Mouse (Mus musculus): ENCODE measurements around the gene Zfp940.
"Not testable (repeated sequence)": the region's sequence is repeated elsewhere in the genome, so short reads cannot be mapped to it uniquely, and the experiment has no call there.

Gene Zfp940

GRCm38 (mm10) chr7:29853219-29853842 lies at the start of gene Zfp940:
Gene Zfp940 (minus strand): TSS chr7:29853669.
- in situ Hi-C loops (cut with MboI, MseI), result no loop called here

DNA sequence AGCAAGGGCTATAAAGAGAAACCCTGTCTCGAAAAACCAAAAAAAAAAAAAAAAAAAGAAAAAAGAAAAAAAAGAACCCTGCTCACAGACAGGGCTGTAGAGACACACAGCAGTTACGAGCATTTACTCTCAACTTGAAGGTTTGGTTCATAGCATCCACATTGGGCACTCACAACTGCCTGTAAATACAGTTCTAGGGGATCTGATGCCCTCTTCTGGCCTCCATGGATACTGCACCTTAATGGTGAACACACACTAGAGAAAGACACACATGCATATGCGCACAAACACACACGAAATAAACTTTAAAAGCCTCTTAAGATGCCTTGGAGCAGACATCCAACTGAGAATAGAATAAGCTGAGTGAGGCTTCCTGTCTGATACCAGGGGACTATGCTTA lies 44.9 kb upstream of the Zfp940 start:
- in situ Hi-C loops (cut with MboI, MseI), result no loop called here

- in situ Hi-C loops (cut with MboI, MseI), result no loop called here
These were observed 39.3 kb upstream of the Zfp940 start for GRCm38 (mm10) chr7:29892756-29893155.

DNA sequence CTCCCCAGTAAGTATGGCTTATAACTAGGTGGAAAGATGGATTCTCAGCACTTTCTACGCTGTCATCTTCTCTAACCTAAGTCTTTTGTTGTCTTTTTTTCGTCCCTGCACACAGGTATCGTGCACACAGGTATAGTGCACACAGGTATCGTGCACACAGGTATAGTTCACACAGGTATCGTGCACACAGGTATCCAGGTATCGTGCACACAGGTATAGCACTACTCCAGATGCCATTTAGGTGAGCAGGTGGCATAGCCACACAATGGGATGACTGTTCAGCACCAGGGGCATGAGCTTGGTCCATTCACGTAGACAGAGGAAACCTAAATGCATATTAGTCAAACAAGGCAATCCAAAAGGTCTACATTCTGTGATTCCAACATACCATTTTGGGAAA lies 37.0 kb upstream of the Zfp940 start:
- in situ Hi-C loops (cut with MboI, MseI), result no loop called here

DNA sequence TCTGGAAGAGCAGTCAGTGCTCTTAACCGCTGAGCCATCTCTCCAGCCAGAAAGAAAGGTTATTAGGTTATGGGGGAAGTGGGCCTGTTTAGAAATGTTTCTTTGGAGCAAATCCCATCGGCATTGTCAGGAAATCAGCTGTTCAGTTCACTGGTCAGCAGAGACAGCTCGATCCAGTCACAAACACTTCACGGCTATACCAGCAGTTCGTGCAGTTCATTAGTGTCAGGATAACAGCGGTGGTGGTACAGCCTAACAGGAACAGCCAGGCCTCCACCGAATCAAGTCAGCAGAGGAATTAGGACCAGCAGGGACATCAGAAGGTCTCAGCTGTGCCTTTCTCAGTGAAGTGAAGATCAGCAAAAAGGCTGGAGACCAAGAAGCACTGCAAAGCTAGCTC lies 27.4 kb upstream of the Zfp940 start:
- in situ Hi-C loops (cut with MboI, MseI), result no loop called here

GRCm38 (mm10) chr7:29880056-29880455 lies 26.6 kb upstream of the Zfp940 start:
- in situ Hi-C loops (cut with MboI, MseI), result no loop called here

GRCm38 (mm10) chr7:29877561-29877960 lies 24.1 kb upstream of the Zfp940 start:
- in situ Hi-C loops (cut with MboI, MseI), result not testable (repeated sequence)

DNA sequence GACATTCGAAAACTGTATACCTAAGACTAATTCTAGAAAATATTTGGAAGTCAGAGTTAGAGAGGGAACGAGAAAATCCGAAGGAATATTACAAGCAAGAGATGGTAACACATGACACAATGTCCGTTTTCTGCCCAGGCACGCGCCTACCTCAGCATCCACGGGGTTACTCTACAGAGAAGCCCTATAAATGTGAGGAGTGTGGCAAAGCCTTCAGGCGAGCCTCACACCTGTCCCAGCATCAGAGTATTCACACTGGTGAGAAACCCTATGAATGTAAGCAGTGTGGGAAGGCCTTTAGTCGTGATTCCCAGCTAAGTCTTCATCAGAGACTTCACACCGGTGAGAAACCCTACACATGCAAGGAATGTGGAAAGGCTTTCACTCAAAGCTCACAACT lies 20.8 kb upstream of the Zfp940 start:
- in situ Hi-C loops (cut with MboI, MseI), result no loop called here

GRCm38 (mm10) chr7:29861660-29862059 lies 8.2 kb upstream of the Zfp940 start:
- in situ Hi-C loops (cut with MboI, MseI), result loop anchor here (5.0 kb wide), 2 partner anchors 46 to 91 kb away; partner anchors contain the start of genes Zfp27, Zfp383 and Zfp74

- in situ Hi-C loops (cut with MboI, MseI), result loop anchor here (5.0 kb wide), 3 partner anchors 38 to 92 kb away; partner anchors contain the start of genes Zfp27, Zfp383 and Zfp74
These were observed 6.4 kb upstream of the Zfp940 start, which contains the start of gene Zfp420 for GRCm38 (mm10) chr7:29859532-29860517. Gene Zfp420 (plus strand): TSS chr7:29859979.

- in situ Hi-C loops (cut with MboI, MseI), result no loop called here
These were observed 644 bp downstream of the Zfp940 start for GRCm38 (mm10) chr7:29852831-29853218.

GRCm38 (mm10) chr7:29844616-29845015 lies 8.9 kb downstream of the Zfp940 start:
- in situ Hi-C loops (cut with MboI, MseI), result no loop called here

GRCm38 (mm10) chr7:29842105-29842504 lies 11.4 kb downstream of the Zfp940 start:
- in situ Hi-C loops (cut with MboI, MseI), result no loop called here

DNA sequence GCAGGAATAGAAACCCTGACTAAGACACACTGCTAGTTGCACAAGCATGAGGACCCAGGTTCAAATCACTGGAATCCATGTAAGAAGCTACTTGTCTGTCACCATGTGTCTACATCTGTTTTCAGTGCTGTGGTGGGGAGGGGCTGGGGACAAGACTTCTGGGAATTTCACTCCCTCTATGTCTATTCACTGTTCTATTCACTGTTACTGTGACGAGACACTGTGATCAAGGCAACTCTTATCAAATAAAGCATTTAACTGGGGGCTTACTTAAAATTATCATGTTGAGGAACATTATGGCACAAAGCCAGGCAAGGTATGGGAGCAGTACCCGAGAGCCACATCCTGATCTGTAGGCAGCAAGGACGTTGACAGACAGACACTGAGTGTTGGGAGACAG lies 14.2 kb downstream of the Zfp940 start:
- in situ Hi-C loops (cut with MboI, MseI), result no loop called here

- in situ Hi-C loops (cut with MboI, MseI), result no loop called here
These were observed 16.7 kb downstream of the Zfp940 start for GRCm38 (mm10) chr7:29836816-29837215.

DNA sequence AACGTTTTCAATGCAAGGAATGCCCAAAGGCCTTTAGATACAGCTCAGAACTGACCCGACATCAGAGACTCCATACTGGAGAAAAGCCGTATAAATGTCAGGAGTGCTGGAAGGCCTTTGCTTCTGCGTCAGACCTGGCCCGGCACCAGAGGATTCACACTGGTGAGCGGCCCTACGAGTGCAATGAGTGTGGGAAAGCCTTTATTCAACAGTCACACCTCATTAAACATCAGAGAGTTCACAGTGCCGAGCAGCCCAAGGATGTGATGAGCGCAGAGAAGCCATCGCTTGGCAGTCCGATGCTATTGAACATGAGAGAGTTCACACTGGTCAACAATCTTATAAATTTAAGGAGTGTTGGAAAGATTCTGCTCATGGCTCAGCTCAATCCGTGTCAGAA lies 23.7 kb downstream of the Zfp940 start:
- in situ Hi-C loops (cut with MboI, MseI), result no loop called here

- in situ Hi-C loops (cut with MboI, MseI), result no loop called here
These were observed 25.5 kb downstream of the Zfp940 start for GRCm38 (mm10) chr7:29828001-29828400.

- in situ Hi-C loops (cut with MboI, MseI), result no loop called here
These were observed 34.7 kb downstream of the Zfp940 start for GRCm38 (mm10) chr7:29818619-29819254.

- in situ Hi-C loops (cut with MboI, MseI), result no loop called here
These were observed 37.5 kb downstream of the Zfp940 start, which contains the start of gene Zfp790 for GRCm38 (mm10) chr7:29815910-29816429. Gene Zfp790 (plus strand): TSS chr7:29816114.

DNA sequence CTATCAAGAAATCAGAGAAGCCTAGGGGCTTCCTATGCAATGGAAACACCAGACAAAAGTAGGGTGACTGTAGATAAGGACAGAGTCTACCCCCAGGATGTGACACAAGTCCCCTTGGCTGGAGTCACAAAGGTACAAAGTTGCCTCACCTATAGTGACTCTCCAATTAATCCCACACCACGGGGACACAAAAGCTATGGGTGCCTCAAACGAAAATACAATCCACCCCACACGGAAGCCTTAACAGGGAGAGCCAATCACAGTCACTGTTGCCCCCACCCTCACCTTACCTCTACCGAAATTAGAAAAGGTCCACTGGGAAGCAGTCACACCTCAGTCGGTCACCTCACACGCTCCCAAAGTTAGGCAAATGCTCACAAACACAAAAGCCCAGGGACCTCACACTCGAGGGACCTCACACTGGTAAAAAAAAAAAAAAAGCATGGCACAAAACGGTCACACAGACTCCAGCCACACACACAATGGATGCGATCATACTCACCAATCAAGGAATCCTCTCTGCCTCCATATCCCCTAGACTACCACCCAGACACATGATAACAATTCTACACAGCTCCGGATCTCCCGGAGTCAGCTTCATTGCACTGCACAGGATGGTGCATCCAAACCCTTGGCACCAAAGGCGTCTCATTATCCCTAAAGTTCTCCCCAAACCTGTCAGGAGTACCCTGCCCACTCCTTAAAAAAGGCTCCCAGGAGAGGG lies 38.2 kb downstream of the Zfp940 start:
- in situ Hi-C loops (cut with MboI, MseI), result no loop called here

DNA sequence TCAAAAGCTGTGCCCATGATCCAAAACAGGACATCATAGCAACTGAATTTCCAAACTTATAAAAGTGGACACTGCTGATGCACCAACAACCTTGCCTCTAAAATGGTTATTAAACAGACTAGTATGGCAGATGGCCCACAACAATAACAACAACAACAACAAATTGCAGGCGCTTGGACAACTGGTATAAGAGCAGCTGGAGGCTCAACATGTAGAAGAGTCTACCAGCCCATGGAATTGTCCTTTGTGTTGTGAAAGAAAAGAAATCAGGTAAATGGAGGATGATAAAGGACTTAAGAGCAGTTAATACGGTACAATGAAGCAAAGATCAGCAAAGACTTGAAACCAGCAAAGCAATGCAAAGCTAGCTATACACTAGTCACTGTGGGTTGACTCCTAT lies 39.1 kb downstream of the Zfp940 start:
- in situ Hi-C loops (cut with MboI, MseI), result loop anchor here (5.0 kb wide), 1 partner anchor 47 kb away; the partner anchor contains the start of gene Zfp84

All from T-helper 2 cell (primary cell).